In genomic region chr19:16858646-16859045, GRCm38 (mm10) we compare ENCODE assay signal across 42 mouse cellular contexts. TPM values are rescaled to one million over a fixed set of nuclear protein-coding genes. Genes with fewer than 3 reads are reported as not detected.
"Had no signal": no experiment of that assay in that cellular context is flagged by ENCODE, and none has a peak within 500 bp of the region (broad histone marks: within the 10 kb centered on the region; RNA-seq: fewer than 3 reads in every experiment).

No protein-coding gene starts in this region.

- H3K9me3 ChIP-seq: heart, embryonic 10.5 days; heart, embryonic 13.5 days; heart, embryonic 15.5 days; hindbrain, embryonic 13.5 days; hindbrain, embryonic 15.5 days; kidney, embryonic 15.5 days; limb, embryonic 10.5 days; limb, embryonic 12.5 days; liver, embryonic 13.5 days; liver, embryonic 15.5 days had no signal

- H3K4me3 ChIP-seq: heart, embryonic 10.5 days; heart, embryonic 13.5 days; heart, embryonic 15.5 days; hindbrain, embryonic 13.5 days; hindbrain, embryonic 15.5 days; kidney, embryonic 15.5 days; limb, embryonic 10.5 days; limb, embryonic 12.5 days; liver, embryonic 13.5 days; liver, embryonic 15.5 days had no signal

- H3K27me3 ChIP-seq: liver, embryonic 15.5 days had no signal

- DNase-seq: gastrocnemius, postnatal 14 days; gastrocnemius, postnatal 36 days; heart, adult 18-20 months; heart, postnatal 14 days; heart, postnatal 36 days; kidney, adult 11 months; kidney, adult 2 months; kidney, adult 9 months; kidney, postnatal 14 days; kidney, postnatal 36 days; layer of hippocampus, adult 9-11 months; layer of hippocampus, postnatal 36 days; liver; liver, embryonic 13.5 days had no signal

- H3K4me2 ChIP-seq: heart, embryonic 13.5 days; heart, embryonic 15.5 days; hindbrain, embryonic 13.5 days; hindbrain, embryonic 15.5 days; kidney, embryonic 15.5 days; limb, embryonic 12.5 days; liver, embryonic 11.5 days; liver, embryonic 13.5 days; liver, embryonic 15.5 days had no signal

- H3K4me1 ChIP-seq: heart, embryonic 10.5 days; heart, embryonic 13.5 days; heart, embryonic 15.5 days; hindbrain, embryonic 13.5 days; hindbrain, embryonic 15.5 days; kidney, embryonic 15.5 days; limb, embryonic 10.5 days; limb, embryonic 12.5 days; liver, embryonic 13.5 days; liver, embryonic 15.5 days had no signal

- H3K36me3 ChIP-seq: heart, embryonic 10.5 days; heart, embryonic 13.5 days; heart, embryonic 15.5 days; hindbrain, embryonic 13.5 days; hindbrain, embryonic 15.5 days; kidney, embryonic 15.5 days; limb, embryonic 10.5 days; limb, embryonic 12.5 days; liver, embryonic 13.5 days; liver, embryonic 15.5 days had no signal

- ATAC-seq: hindbrain, postnatal 0 days; intestine, embryonic 16.5 days had no signal

- H3K9ac ChIP-seq: heart, embryonic 13.5 days; heart, embryonic 15.5 days; hindbrain, embryonic 13.5 days; hindbrain, embryonic 15.5 days; kidney, embryonic 15.5 days; limb, embryonic 12.5 days; liver, embryonic 13.5 days; liver, embryonic 15.5 days had no signal

- H3K27ac ChIP-seq: heart, embryonic 10.5 days; heart, embryonic 13.5 days; heart, embryonic 15.5 days; hindbrain, embryonic 13.5 days; hindbrain, embryonic 15.5 days; hindbrain, postnatal 0 days; kidney, embryonic 15.5 days; kidney, postnatal 0 days; limb, embryonic 10.5 days; limb, embryonic 12.5 days; liver, embryonic 13.5 days; liver, embryonic 15.5 days had no signal

RNA-seq across cellular contexts. Expression of gene Foxb2, which starts 15.0 kb away (rescaled TPM):
- total RNA-seq: gastrocnemius, adult 18-20 months; gastrocnemius, adult 8-10 months; gastrocnemius, postnatal 14 days; gastrocnemius, postnatal 36 days; heart, adult 18-20 months; heart, adult 8-10 months; heart, postnatal 14 days; heart, postnatal 36 days; hematopoietic stem cell, adult 5-6 weeks; layer of hippocampus, adult 18-20 months; layer of hippocampus, adult 8-10 months; layer of hippocampus, postnatal 14 days; layer of hippocampus, postnatal 36 days; left cerebral cortex, adult 18-20 months; left cerebral cortex, adult 8-10 months; left cerebral cortex, postnatal 14 days; left cerebral cortex, postnatal 36 days had no signal
- polyA plus RNA-seq: gonadal fat pad, adult 2 months; heart, embryonic 10.5 days; heart, embryonic 13.5 days; heart, embryonic 15.5 days; heart, postnatal 0 days; intestine, embryonic 14.5 days; intestine, embryonic 16.5 days; kidney, adult 2 months; kidney, embryonic 15.5 days; kidney, postnatal 0 days; large intestine, adult 2 months; limb, embryonic 12.5 days; liver, embryonic 11.5 days; liver, embryonic 13.5 days; liver, embryonic 15.5 days had no signal
